In the genomic region with DNA sequence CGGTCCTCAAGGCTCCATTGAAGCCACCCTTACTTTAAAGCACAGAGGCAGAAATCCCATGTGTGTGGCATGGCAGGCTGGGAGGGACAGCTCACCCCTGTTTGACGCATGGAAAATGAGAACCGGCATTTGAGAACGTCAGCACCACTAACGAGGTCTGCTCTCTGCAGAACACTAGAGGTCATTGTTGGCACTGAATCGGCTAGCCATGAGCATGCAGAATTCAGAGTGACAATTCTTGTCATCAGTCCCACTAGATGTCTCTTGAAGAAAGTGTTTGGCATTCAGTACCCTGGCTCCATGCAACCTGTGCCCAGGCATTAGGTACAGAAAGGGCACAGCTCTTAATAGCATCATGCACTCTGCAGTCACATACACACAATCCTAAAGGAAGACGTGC, we compare ENCODE assay signal across 9 mouse cellular contexts.
DNase-seq lines count a peak whose midpoint lies in the region; ATAC-seq and TF ChIP-seq lines count a peak whose summit lies in the region.
"Had no signal": no experiment of that assay in that cellular context is flagged by ENCODE, and none has a peak within 500 bp of the region (broad histone marks: within the 10 kb centered on the region; RNA-seq: fewer than 3 reads in every experiment).

No protein-coding gene starts in this region.

- H3K79me2 ChIP-seq in heart, adult 2 months (replicated peaks; ENCODE audit: control insufficient read depth, insufficient read depth, low read length): no peaks in the 10 kb centered on the region
- no peaks in the 10 kb centered on the region for H3K79me2 ChIP-seq in CH12.LX (replicated peaks; ENCODE audit: control insufficient read depth, extremely low read depth, insufficient read depth, poor library complexity, severe bottlenecking)

- no peaks in the 10 kb centered on the region for H3K9me3 ChIP-seq in CH12.LX (replicated peaks; ENCODE audit: low read length)
- no peaks in the 10 kb centered on the region for H3K9me3 ChIP-seq in intestine, postnatal 0 days (ENCODE audit: control insufficient read depth)

- in situ Hi-C loops in CH12.LX (cut with MboI; ENCODE audit: low pct_ligation_motif_present, low pct_unique_long_range_greater_than_20kb, low sequenced_read_pairs): no loop called here

- no peak overlapping the region for H3K9ac ChIP-seq in heart, adult 2 months (ENCODE audit: low read depth, low read length)
- no peak overlapping the region for H3K9ac ChIP-seq in CH12.LX (ENCODE audit: insufficient read depth, low read depth)
- H3K9ac ChIP-seq in intestine, postnatal 0 days (ENCODE audit: low read depth, low read length): no peak overlapping the region

- ATAC-seq in intestine, postnatal 0 days: no peak

- no peak overlapping the region for H3K27ac ChIP-seq in heart, adult 2 months
- no peak overlapping the region for H3K27ac ChIP-seq in CH12.LX (ENCODE audit: insufficient read depth, low read depth)
- H3K27ac ChIP-seq in cortical plate, adult 2 months (ENCODE audit: insufficient read depth, low read length): no peak overlapping the region
- no peak overlapping the region for H3K27ac ChIP-seq in intestine, postnatal 0 days (ENCODE audit: low read depth, low read length)

- no peak for TF ChIP-seq POLR2A in heart, adult 2 months (IDR thresholded peaks at IDR 0.05; ENCODE audit: insufficient read depth, low read depth, low read length)
- no peak for TF ChIP-seq POLR2A in CH12.LX (IDR thresholded peaks at IDR 0.05; ENCODE audit: low read depth, low read length)
- TF ChIP-seq POLR2A in cortical plate, adult 2 months (IDR thresholded peaks at IDR 0.05; ENCODE audit: extremely low read depth, insufficient read depth, low read length): no peak

- H3K4me2 ChIP-seq in CH12.LX (ENCODE audit: insufficient read depth, low read depth, poor library complexity, severe bottlenecking): no peak overlapping the region
- H3K4me2 ChIP-seq in intestine, postnatal 0 days (replicated peaks; ENCODE audit: low read depth): no peak overlapping the region

- H3K27me3 ChIP-seq in heart, adult 2 months (ENCODE audit: control insufficient read depth, insufficient read depth, low read length): no peaks in the 10 kb centered on the region
- H3K27me3 ChIP-seq in CH12.LX (replicated peaks): no peaks in the 10 kb centered on the region
- no peaks in the 10 kb centered on the region for H3K27me3 ChIP-seq in intestine, postnatal 0 days (replicated peaks; ENCODE audit: control insufficient read depth, insufficient read depth, low read length)

- dilution Hi-C loops in CH12.LX (cut with MboI; ENCODE audit: extremely low pct_ligation_motif_present, extremely low pct_unique_long_range_greater_than_20kb, low sequenced_read_pairs): no loop called here

- DNase-seq in heart, adult 2 months: peak in 1 of 2 experiments; percentile 25
- no peak for DNase-seq in heart, postnatal 36 days
- peak; percentile 5 for DNase-seq in CH12.LX (ENCODE audit: extremely low read depth)
- DNase-seq in right cerebral cortex, adult 18-20 months: no peak
- DNase-seq in B cell, adult 2 months: no peak
- DNase-seq in urinary bladder, postnatal 10 days (ENCODE audit: low spot score): no peak
- DNase-seq: cerebellum, adult 8-10 months had no signal

- peak; percentile 38 for TF ChIP-seq RAD21 in CH12.LX (IDR thresholded peaks at IDR 0.05; ENCODE audit: low read depth, low read length)

- intact Hi-C loops in heart, adult 2 months (cut with DNase I): loop anchor here (1.0 to 2.0 kb wide), 2 partner anchors 263 to 508 kb away; no protein-coding TSS in a partner anchor
- intact Hi-C loops in heart, postnatal 36 days (cut with DNase I): loop anchor here (1.0 to 5.0 kb wide), 2 partner anchors 263 to 512 kb away; no protein-coding TSS in a partner anchor

- no peak overlapping the region for H3K4me3 ChIP-seq in heart, adult 2 months
- no peak overlapping the region for H3K4me3 ChIP-seq in CH12.LX (replicated peaks in 1 of 3; ENCODE audit: low read depth in 2 of 3, low read length in 2 of 3, poor library complexity in 1 of 3)
- H3K4me3 ChIP-seq in cortical plate, adult 2 months (ENCODE audit: insufficient read depth, low read length): no peak overlapping the region
- no peak overlapping the region for H3K4me3 ChIP-seq in intestine, postnatal 0 days (ENCODE audit: low read depth, low read length)

- 16% methylated on average over 7 of the region's 7 CpGs for WGBS in heart, adult 2 months
- WGBS in intestine, postnatal 0 days: 28% methylated on average over 7 of the region's 7 CpGs

- H3K36me3 ChIP-seq in heart, adult 2 months (ENCODE audit: control insufficient read depth, insufficient read depth, low read length): no peaks in the 10 kb centered on the region
- no peaks in the 10 kb centered on the region for H3K36me3 ChIP-seq in CH12.LX (replicated peaks in 1 of 2; ENCODE audit: control insufficient read depth in 1 of 2, insufficient read depth in 1 of 2, low read length in 1 of 2)
- no peaks in the 10 kb centered on the region for H3K36me3 ChIP-seq in intestine, postnatal 0 days (ENCODE audit: control insufficient read depth, insufficient read depth)

- TF ChIP-seq CTCF in heart, adult 2 months (IDR thresholded peaks at IDR 0.05): peak; percentile 62
- TF ChIP-seq CTCF in CH12.LX (conservative IDR thresholded peaks at IDR 0.05 in 1 of 2, IDR thresholded peaks at IDR 0.05 in 1 of 2; ENCODE audit: low read depth in 2 of 2, low read length in 2 of 2): no peak
- TF ChIP-seq CTCF in cortical plate, adult 2 months (IDR thresholded peaks at IDR 0.05; ENCODE audit: extremely low read depth, insufficient read depth, low read length): 0 out of 2 replicates have a peak, but pooled peaks have one; percentile 24
- peak; percentile 69 for TF ChIP-seq CTCF in intestine, postnatal 0 days (IDR thresholded peaks at IDR 0.05; ENCODE audit: low read depth)

- no peaks in the 10 kb centered on the region for H3K4me1 ChIP-seq in heart, adult 2 months (ENCODE audit: control insufficient read depth, insufficient read depth, low read length)
- no peaks in the 10 kb centered on the region for H3K4me1 ChIP-seq in CH12.LX (ENCODE audit: control insufficient read depth in 1 of 2, insufficient read depth in 2 of 2)
- no peaks in the 10 kb centered on the region for H3K4me1 ChIP-seq in cortical plate, adult 2 months (ENCODE audit: control insufficient read depth, insufficient read depth, low read length)
- no peaks in the 10 kb centered on the region for H3K4me1 ChIP-seq in intestine, postnatal 0 days (replicated peaks; ENCODE audit: control insufficient read depth, insufficient read depth, low read length)

- TF ChIP-seq EP300 in heart, adult 2 months (IDR thresholded peaks at IDR 0.05; ENCODE audit: insufficient read depth, low read depth, low read length): 0 out of 2 replicates have a peak, but pooled peaks have one; percentile 31
- no peak for TF ChIP-seq EP300 in CH12.LX (IDR thresholded peaks at IDR 0.05; ENCODE audit: low read length)

TF ChIP-seq in CH12.LX, 34 proteins besides CTCF, POLR2A, EP300 and RAD21:
- peak; percentile 8; the same call in 1 of the 2 replicates for TF ChIP-seq SMC3 (IDR thresholded peaks at IDR 0.05; ENCODE audit: low read depth, low read length)
- no peak for TF ChIP-seq ZNF384 (IDR thresholded peaks at IDR 0.05; ENCODE audit: low read depth, low read length)

Comparison
In these comparisons a context has a peak if more than half of its experiments do, and no peak if none do; other contexts are left out.
1. CTCF ChIP-seq: peak in heart, adult 2 months (single experiment), cortical plate, adult 2 months (single experiment) and intestine, postnatal 0 days (single experiment); none in CH12.LX (0 of 2).